Mouse (Mus musculus): ENCODE results near the gene Taf15. TPM values are rescaled to one million over a fixed set of nuclear protein-coding genes. Genes with fewer than 3 reads are reported as not detected.

Gene Taf15
- total and polyA plus RNA-seq, 3 experiments = 31.8 to 236 TPM; not detected in 1

DNA sequence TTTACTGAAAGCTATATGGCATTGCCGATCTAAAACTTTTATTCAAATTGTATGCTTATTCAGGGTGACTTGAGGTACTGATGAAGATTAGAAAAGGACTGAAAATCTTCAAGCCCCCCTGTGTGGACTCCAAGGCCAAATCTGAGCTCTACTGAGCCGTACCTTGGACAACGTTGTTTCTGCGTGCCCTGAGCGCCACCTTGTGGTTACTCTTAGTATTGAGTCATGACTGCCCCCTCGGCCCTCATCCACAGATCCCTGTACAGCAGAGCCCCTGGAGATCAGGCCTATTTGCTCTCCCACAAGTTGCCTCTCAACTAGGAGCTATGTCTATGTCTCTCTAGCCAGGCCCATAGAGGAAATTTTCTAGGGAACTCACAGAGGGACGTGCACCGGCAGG lies 48.2 kb upstream of the Taf15 start:
- peaks cover 0 to 3% of the 10 kb centered on the region in 2 experiments; a peak in 3 of 4 replicates for H3K27me3 ChIP-seq (ENCODE audit: control insufficient read depth in 1 of 2, insufficient read depth in 2 of 2, low read length in 2 of 2)
- no peaks in the 10 kb centered on the region for H3K79me2 ChIP-seq (ENCODE audit: control insufficient read depth, insufficient read depth, low read length, poor library complexity)
- H3K9me3 ChIP-seq (replicated peaks; ENCODE audit: insufficient read depth, low read length) = no peaks in the 10 kb centered on the region
- H3K4me3 ChIP-seq (ENCODE audit: control insufficient read depth in 1 of 2, insufficient read depth in 1 of 2, low read depth in 2 of 2, low read length in 2 of 2) = no peak overlapping the region
- H3K4me1 ChIP-seq (ENCODE audit: control insufficient read depth in 1 of 2, insufficient read depth in 2 of 2, low read length in 2 of 2) = peaks cover 0 to 12% of the 10 kb centered on the region in 2 experiments; a peak in 2 of 4 replicates
- no peak overlapping the region for H3K27ac ChIP-seq (ENCODE audit: control insufficient read depth, low read depth, low read length)
- DNase-seq (ENCODE audit: low read depth, low spot score) = peak; percentile 81
- H3K9ac ChIP-seq (ENCODE audit: control insufficient read depth, low read depth, low read length, poor library complexity, severe bottlenecking) = no peak overlapping the region
- peaks cover 0 to 5% of the 10 kb centered on the region in 2 experiments; a peak in 1 of 4 replicates for H3K36me3 ChIP-seq (ENCODE audit: control insufficient read depth in 1 of 2, insufficient read depth in 2 of 2, low read length in 2 of 2)
- TF ChIP-seq USF2 (IDR thresholded peaks at IDR 0.05; ENCODE audit: borderline replicate concordance in 1 of 2, insufficient read depth in 1 of 2, low read depth in 1 of 2, low read length in 2 of 2) (no peak), ETS1 (IDR thresholded peaks at IDR 0.05; ENCODE audit: low read depth, low read length) (no peak), CHD2 (IDR thresholded peaks at IDR 0.05; ENCODE audit: low read length) (no peak), UBTF (IDR thresholded peaks at IDR 0.05; ENCODE audit: borderline replicate concordance, insufficient read depth, low read depth, low read length) (no peak), CTCF (IDR thresholded peaks at IDR 0.05 in 2 of 3, conservative IDR thresholded peaks at IDR 0.05 in 1 of 3; ENCODE audit: control insufficient read depth in 1 of 3, insufficient read depth in 1 of 3, low read depth in 2 of 3, low read length in 3 of 3, poor library complexity in 1 of 3, severe bottlenecking in 1 of 3) (peak; percentile 79 to 99 (median 97)), ZKSCAN1 (IDR thresholded peaks at IDR 0.05; ENCODE audit: low read depth, low read length) (no peak), BHLHE40 (IDR thresholded peaks at IDR 0.05; ENCODE audit: borderline replicate concordance, low read depth, low read length) (no peak), E2F4 (IDR thresholded peaks at IDR 0.05; ENCODE audit: borderline replicate concordance, low read depth, low read length) (no peak), POLR2A (IDR thresholded peaks at IDR 0.05; ENCODE audit: control insufficient read depth in 1 of 2, insufficient read depth in 1 of 2, low read depth in 1 of 2, low read length in 2 of 2, poor library complexity in 1 of 2) (no peak), ZC3H11A (IDR thresholded peaks at IDR 0.05; ENCODE audit: low read depth, low read length) (peak; percentile 82), SMC3 (IDR thresholded peaks at IDR 0.05; ENCODE audit: low read depth, low read length) (peak; percentile 83), ELF1 (IDR thresholded peaks at IDR 0.05; ENCODE audit: low read depth, low read length) (no peak), POLR2AphosphoS2 (IDR thresholded peaks at IDR 0.05; ENCODE audit: low read length) (no peak), SIN3A (IDR thresholded peaks at IDR 0.05; ENCODE audit: low read length) (no peak), MEF2A (IDR thresholded peaks at IDR 0.05; ENCODE audit: extremely low read depth, insufficient replicate concordance, low read depth, low read length, poor library complexity, severe bottlenecking) (no peak), POLR2AphosphoS5 (IDR thresholded peaks at IDR 0.05; ENCODE audit: borderline replicate concordance, low read depth, low read length) (no peak), MAFK (IDR thresholded peaks at IDR 0.05; ENCODE audit: borderline replicate concordance, low read depth, low read length) (no peak), TBP (IDR thresholded peaks at IDR 0.05; ENCODE audit: low read depth, low read length) (peak; percentile 41; the same call in 1 of the 2 replicates), HCFC1 (IDR thresholded peaks at IDR 0.05; ENCODE audit: low read depth, low read length) (no peak), NELFE (IDR thresholded peaks at IDR 0.05; ENCODE audit: low read depth, low read length) (no peak), MAX (IDR thresholded peaks at IDR 0.05; ENCODE audit: low read length) (no peak), ZNF384 (IDR thresholded peaks at IDR 0.05; ENCODE audit: low read depth, low read length) (no peak), TCF12 (IDR thresholded peaks at IDR 0.05; ENCODE audit: low read depth, low read length) (no peak), MXI1 (IDR thresholded peaks at IDR 0.05; ENCODE audit: low read depth, low read length) (no peak), JUND (IDR thresholded peaks at IDR 0.05; ENCODE audit: low read depth, low read length) (no peak), TAL1 (IDR thresholded peaks at IDR 0.05; ENCODE audit: low read length) (no peak), GABPA (IDR thresholded peaks at IDR 0.05; ENCODE audit: low read depth, low read length) (no peak), RCOR1 (IDR thresholded peaks at IDR 0.05; ENCODE audit: low read depth, low read length) (no peak), KAT2A (conservative IDR thresholded peaks at IDR 0.05; ENCODE audit: low read depth, low read length) (no peak), RAD21 (IDR thresholded peaks at IDR 0.05; ENCODE audit: low read depth, low read length) (peak; percentile 98), NRF1 (IDR thresholded peaks at IDR 0.05; ENCODE audit: insufficient read depth, low read depth, low read length, poor library complexity, severe bottlenecking) (no peak), CHD1 (IDR thresholded peaks at IDR 0.05; ENCODE audit: low read depth, low read length) (no peak), USF1 (IDR thresholded peaks at IDR 0.05; ENCODE audit: low read depth, low read length) (no peak), MYB (IDR thresholded peaks at IDR 0.05; ENCODE audit: low read depth, low read length) (no peak), GATA1 (IDR thresholded peaks at IDR 0.05; ENCODE audit: low read depth, low read length) (no peak), ZMIZ1 (IDR thresholded peaks at IDR 0.05; ENCODE audit: low read depth, low read length) (no peak), MAZ (IDR thresholded peaks at IDR 0.05; ENCODE audit: low read depth, low read length) (no peak), MYC (IDR thresholded peaks at IDR 0.05; ENCODE audit: low read depth, low read length) (no peak)

Measured in MEL (cell line).